Mouse (Mus musculus) ES-E14 (cell line): Measurements from ENCODE around the gene Mras. TPM values are rescaled to one million over a fixed set of nuclear protein-coding genes. Genes with fewer than 3 reads are reported as not detected.

Experiments used
- DNase-seq: peaks from one replicate; pipeline ENCODE4 v3.0.0-alpha.2; 2013; ENCODE audit warnings: low read depth, low spot score
- H3K27ac ChIP-seq: 2 replicates; pipeline ENCODE4 v1.5.1; 2012; ENCODE audit warnings: low read depth, mild to moderate bottlenecking, low read length, moderate library complexity, mixed read lengths; ENCODE audit not compliant: poor library complexity, insufficient read depth, severe bottlenecking
- H3K36me3 ChIP-seq: 2 replicates; pipeline ENCODE4 v1.6.1; 2012; ENCODE audit warnings: mild to moderate bottlenecking, low read length, moderate library complexity, mixed read lengths; ENCODE audit not compliant: control insufficient read depth, poor library complexity, insufficient read depth, severe bottlenecking
- H3K4me1 ChIP-seq, 2 experiments: fragments of 150-350 bp in 1 of 2; sonication (generic) in 1 of 2; 2 replicates each; pipeline ENCODE4 v1.6.1; 2012; ENCODE audit warnings: low read length in 2 of 2, mild to moderate bottlenecking in 1 of 2, mixed read lengths in 1 of 2; ENCODE audit not compliant: control insufficient read depth in 2 of 2, insufficient read depth in 2 of 2, poor library complexity in 1 of 2
- H3K4me3 ChIP-seq, 2 experiments: fragments of 150-350 bp in 1 of 2; sonication (generic) in 1 of 2; 2 replicates each; pipeline ENCODE4 v1.5.1; 2012; ENCODE audit warnings: low read length in 2 of 2, low read depth in 1 of 2, mild to moderate bottlenecking in 1 of 2, mixed read lengths in 1 of 2; ENCODE audit not compliant: insufficient read depth in 1 of 2, poor library complexity in 1 of 2, severe bottlenecking in 1 of 2
- H3K9ac ChIP-seq: 2 replicates; pipeline ENCODE4 v1.6.1; 2012; ENCODE audit warnings: low read depth, mild to moderate bottlenecking, low read length, mixed read lengths; ENCODE audit not compliant: poor library complexity, insufficient read depth, severe bottlenecking
- H3K9me3 ChIP-seq: fragments of 150-350 bp; sonication (generic); 2 replicates; pipeline ENCODE4 v1.6.1; 2012; ENCODE audit warnings: low read depth, mild to moderate bottlenecking, low read length; ENCODE audit not compliant: control insufficient read depth, insufficient read depth
- CHD2 ChIP-seq: IDR thresholded peaks from 2 replicates; pipeline ENCODE4 v1.6.1; 2014; ENCODE audit warnings: mild to moderate bottlenecking, low read depth, low read length, inconsistent platforms
- HCFC1 ChIP-seq: IDR thresholded peaks from 2 replicates; pipeline ENCODE4 v1.6.1; 2012; ENCODE audit warnings: low read length, inconsistent platforms, borderline replicate concordance; ENCODE audit not compliant: insufficient read depth
- MAFK ChIP-seq: IDR thresholded peaks from 2 replicates; pipeline ENCODE4 v1.6.1; 2014; ENCODE audit warnings: mild to moderate bottlenecking, low read depth, low read length, inconsistent platforms; ENCODE audit not compliant: insufficient read depth
- ZC3H11A ChIP-seq: IDR thresholded peaks from 2 replicates; pipeline ENCODE4 v1.6.1; 2012; ENCODE audit warnings: low read depth, mild to moderate bottlenecking, inconsistent platforms, low read length, borderline replicate concordance
- ZNF384 ChIP-seq: IDR thresholded peaks from 2 replicates; pipeline ENCODE4 v1.6.1; 2012; ENCODE audit warnings: low read depth, low read length, inconsistent platforms
- in situ Hi-C, 2 experiments: fragments of 600-800 bp; cut with MboI; formaldehyde crosslinking; loops; one replicate each; pipeline ENCODE4 v1.15.1; 2025; ENCODE audit warnings: low sequenced_read_pairs in 2 of 2, inconsistent platforms in 1 of 2; ENCODE audit not compliant: unreplicated experiment in 2 of 2
- total RNA-seq: library from RNA; depleted of rRNA; stranded (reverse); fragments of 300-350 nt; gene quantifications from 2 replicates; pipeline ENCODE4 v1.2.3, GENCODE M21; 2012

The Mras gene
- total RNA-seq, 1 experiment, result 28.5 TPM

- DNase-seq, result no peak
- H3K4me1 ChIP-seq, result peaks cover 0 to 10% of the 10 kb centered on the region in 2 experiments; a peak in 2 of 4 replicates
- H3K9ac ChIP-seq, result no peak overlapping the region
- no peaks in the 10 kb centered on the region for H3K9me3 ChIP-seq
- no peak overlapping the region for H3K27ac ChIP-seq
- TF ChIP-seq HCFC1 (no peak), ZNF384 (no peak), ZC3H11A (no peak), MAFK (no peak), CHD2 (no peak)
- no peak overlapping the region for H3K4me3 ChIP-seq
- in situ Hi-C loops, result no loop called here
- H3K36me3 ChIP-seq, result peaks cover 7% of the 10 kb centered on the region; the same call in 1 of the 2 replicates
Measured at GRCm38 (mm10) chr9:99394366-99394765, 42.8 kb downstream of the Mras start.

GRCm38 (mm10) chr9:99393146-99393545 lies 44.0 kb downstream of the Mras start:
- no peak for DNase-seq
- Histone ChIP-seq H3K27ac (no peak overlapping the region), H3K4me3 (no peak overlapping the region), H3K9me3 (no peaks in the 10 kb centered on the region), H3K9ac (no peak overlapping the region), H3K4me1 (peaks cover 0 to 13% of the 10 kb centered on the region in 2 experiments; a peak in 2 of 4 replicates), H3K36me3 (peaks cover 8% of the 10 kb centered on the region; the same call in 1 of the 2 replicates)
- in situ Hi-C loops, result no loop called here
- TF ChIP-seq MAFK (no peak), ZC3H11A (no peak), CHD2 (no peak), HCFC1 (no peak), ZNF384 (no peak)

GRCm38 (mm10) chr9:99391557-99391956 lies 45.6 kb downstream of the Mras start:
- Histone ChIP-seq H3K4me1 (peaks cover 5 to 20% of the 10 kb centered on the region in 2 experiments; a peak in 2 of 4 replicates), H3K36me3 (peaks cover 9% of the 10 kb centered on the region; the same call in 1 of the 2 replicates), H3K9ac (no peak overlapping the region), H3K4me3 (no peak overlapping the region), H3K27ac (no peak overlapping the region), H3K9me3 (no peaks in the 10 kb centered on the region)
- in situ Hi-C loops, result no loop called here
- DNase-seq, result no peak
- TF ChIP-seq HCFC1 (no peak), MAFK (no peak), CHD2 (no peak), ZC3H11A (no peak), ZNF384 (no peak)

GRCm38 (mm10) chr9:99390716-99391115 lies 46.5 kb downstream of the Mras start:
- in situ Hi-C loops, result no loop called here
- no peak overlapping the region for H3K27ac ChIP-seq

More at GRCm38 (mm10) chr9:99390716-99391115, 46.5 kb downstream of the Mras start:
- H3K9ac ChIP-seq, result no peak overlapping the region
- peaks cover 9% of the 10 kb centered on the region; the same call in 1 of the 2 replicates for H3K36me3 ChIP-seq
- H3K4me1 ChIP-seq, result peaks cover 6 to 23% of the 10 kb centered on the region in 2 experiments; a peak in 2 of 4 replicates
- no peak overlapping the region for H3K4me3 ChIP-seq
- TF ChIP-seq ZC3H11A (no peak), CHD2 (no peak), ZNF384 (no peak), HCFC1 (no peak), MAFK (no peak)
- DNase-seq, result no peak
- no peaks in the 10 kb centered on the region for H3K9me3 ChIP-seq
